Mouse (Mus musculus) limb, embryonic 10.5 days (tissue): ENCODE data around the gene Slc22a12. TPM values are rescaled to one million over a fixed set of nuclear protein-coding genes. Genes with fewer than 3 reads are reported as not detected.

ENCODE experiments used
- DNase-seq: peaks from one replicate; pipeline ENCODE4 v3.0.0-alpha.2; 2017; ENCODE audit warnings: low spot score
- H3K27ac ChIP-seq: fragments of 300-500 bp; sonication (generic); 2 replicates; pipeline ENCODE4 v1.5.1; 2016; ENCODE audit warnings: mild to moderate bottlenecking
- H3K27me3 ChIP-seq: fragments of 300-500 bp; sonication (generic); 2 replicates; pipeline ENCODE4 v1.6.1; 2016; ENCODE audit warnings: low read depth, mild to moderate bottlenecking; ENCODE audit not compliant: poor library complexity, severe bottlenecking
- H3K36me3 ChIP-seq: fragments of 300-500 bp; sonication (generic); 2 replicates; pipeline ENCODE4 v1.6.1; 2016; ENCODE audit warnings: mild to moderate bottlenecking, moderate library complexity
- H3K4me1 ChIP-seq: fragments of 300-500 bp; sonication (generic); 2 replicates; pipeline ENCODE4 v1.6.1; 2016
- H3K4me3 ChIP-seq: fragments of 300-500 bp; sonication (generic); 2 replicates; pipeline ENCODE4 v1.5.1; 2016; ENCODE audit warnings: mild to moderate bottlenecking, moderate library complexity
- H3K9me3 ChIP-seq: fragments of 300-500 bp; sonication (generic); replicated peaks from 2 replicates; pipeline ENCODE4 v1.6.1; 2016; ENCODE audit warnings: mild to moderate bottlenecking
- WGBS: fragments of 180-500 bp; shearing (Covaris S2); methylation state at CpG from one replicate; pipeline ENCODE4 v1.1.7; 2016; 5-methylcytosine and 5-hydroxymethylcytosine counted together
- polyA plus RNA-seq: library from polyadenylated mRNA; unstranded; fragments of >200 nt; fragmentation: Nextera tagmentation; extraction: Ambion mirVana; gene quantifications from 2 replicates; pipeline ENCODE4 v1.2.1, GENCODE M21; 2016

The Slc22a12 gene
- polyA plus RNA-seq, 1 experiment from 2014 or later: not detected

DNA sequence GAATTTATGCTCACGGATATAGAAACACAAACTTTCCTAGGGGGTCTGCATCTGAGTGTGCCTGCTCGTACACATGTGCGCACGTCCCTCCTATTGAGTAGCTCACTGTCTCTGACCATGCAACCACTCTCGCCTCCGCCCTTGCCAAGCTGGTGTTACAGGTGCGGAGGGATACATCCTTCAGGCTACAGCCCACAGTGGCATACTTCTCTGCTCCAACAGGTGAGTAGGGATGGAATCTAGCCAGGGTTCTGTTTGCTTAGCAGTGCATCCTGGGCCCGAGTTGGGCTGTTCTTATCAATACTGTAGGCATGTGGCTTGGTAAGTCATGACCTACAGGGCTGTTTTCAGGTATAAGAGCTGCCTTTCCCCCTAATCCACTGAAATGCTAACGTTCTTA is 16.8 kb downstream of the Slc22a12 start:
- H3K9me3 ChIP-seq: no peaks in the 10 kb centered on the region
- no peak overlapping the region for H3K27ac ChIP-seq
- 94% methylated on average over 9 of the region's 9 CpGs for WGBS
- no peak for DNase-seq
- H3K4me3 ChIP-seq: no peak overlapping the region
- no peaks in the 10 kb centered on the region for H3K36me3 ChIP-seq
- H3K4me1 ChIP-seq: peaks cover 18% of the 10 kb centered on the region
- H3K27me3 ChIP-seq: peaks cover 19% of the 10 kb centered on the region

DNA sequence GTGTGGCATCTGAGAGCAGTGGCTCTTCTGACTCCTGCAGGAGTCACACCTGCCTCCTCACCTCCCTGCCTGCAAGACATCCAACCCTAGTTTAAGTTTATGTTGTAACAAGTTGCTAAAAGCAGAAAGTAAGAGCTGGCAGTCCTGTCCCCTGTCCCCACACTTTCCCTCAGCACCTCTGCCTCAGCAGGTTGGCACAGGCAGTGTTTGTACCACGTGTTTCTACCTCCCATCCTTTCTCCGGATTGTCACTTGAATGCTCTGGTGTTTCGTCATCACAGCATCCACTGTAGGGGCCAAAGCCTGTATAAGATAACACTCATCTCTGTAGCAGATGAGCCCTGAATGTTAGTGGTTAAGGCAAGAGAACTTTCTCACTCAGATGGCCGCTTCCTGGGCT is 17.8 kb downstream of the Slc22a12 start:
- H3K4me3 ChIP-seq: no peak overlapping the region
- 80% methylated on average over 4 of the region's 4 CpGs for WGBS

DNA sequence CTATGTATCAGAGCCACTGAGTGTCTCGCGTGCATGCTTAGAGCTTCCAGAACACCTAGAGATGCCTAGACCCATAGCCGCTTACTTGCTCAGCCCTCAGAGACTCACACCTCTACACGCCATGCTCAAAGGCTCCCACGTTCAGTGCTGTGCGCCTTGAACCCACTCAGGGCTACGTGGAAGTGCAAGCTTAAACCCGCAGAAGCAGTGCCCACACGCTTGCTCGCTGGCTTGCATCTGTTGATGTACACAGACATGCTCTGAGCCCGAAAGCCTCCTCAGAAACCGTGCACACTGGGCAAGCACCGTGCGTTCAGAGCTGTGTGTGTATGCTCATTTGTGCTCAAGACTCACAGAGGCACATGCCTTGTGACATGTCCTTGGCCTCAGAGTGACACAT is 20.5 kb downstream of the Slc22a12 start:
- no peak overlapping the region for H3K27ac ChIP-seq
- DNase-seq: no peak
- peaks cover 14% of the 10 kb centered on the region for H3K4me1 ChIP-seq
- H3K27me3 ChIP-seq: no peaks in the 10 kb centered on the region
- no peaks in the 10 kb centered on the region for H3K9me3 ChIP-seq
- no peak overlapping the region for H3K4me3 ChIP-seq
- H3K36me3 ChIP-seq: no peaks in the 10 kb centered on the region
- 94% methylated on average over 14 of the region's 14 CpGs for WGBS

More for the DNA sequence above, 17.8 kb downstream of the Slc22a12 start:
- Histone ChIP-seq H3K4me1 (peaks cover 11% of the 10 kb centered on the region), H3K27me3 (peaks cover 11% of the 10 kb centered on the region), H3K36me3 (no peaks in the 10 kb centered on the region), H3K27ac (no peak overlapping the region), H3K9me3 (no peaks in the 10 kb centered on the region)
- DNase-seq: no peak

DNA sequence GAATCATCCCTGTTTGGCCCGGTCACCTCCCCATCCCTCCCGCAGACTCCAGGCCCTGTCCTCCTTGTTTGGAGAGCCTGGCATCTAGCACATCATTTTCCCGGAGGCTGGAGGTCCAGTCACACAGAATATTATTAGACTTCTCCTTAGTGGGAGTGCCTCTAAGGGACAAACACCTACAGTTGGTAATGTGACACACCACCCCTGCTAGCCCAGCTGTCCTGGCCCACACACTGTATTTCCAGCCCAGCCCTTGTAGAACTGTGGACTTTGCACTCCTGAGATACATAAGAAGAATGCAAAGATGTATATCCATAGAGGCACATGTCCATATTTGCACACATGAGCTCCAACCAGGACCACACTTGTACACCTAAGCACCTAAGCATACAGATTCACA is 21.2 kb downstream of the Slc22a12 start:
- Histone ChIP-seq H3K4me1 (peaks cover 14% of the 10 kb centered on the region), H3K27me3 (no peaks in the 10 kb centered on the region), H3K27ac (no peak overlapping the region), H3K36me3 (no peaks in the 10 kb centered on the region), H3K4me3 (no peak overlapping the region), H3K9me3 (no peaks in the 10 kb centered on the region)
- DNase-seq: no peak
- 81% methylated on average over 3 of the region's 3 CpGs for WGBS

DNA sequence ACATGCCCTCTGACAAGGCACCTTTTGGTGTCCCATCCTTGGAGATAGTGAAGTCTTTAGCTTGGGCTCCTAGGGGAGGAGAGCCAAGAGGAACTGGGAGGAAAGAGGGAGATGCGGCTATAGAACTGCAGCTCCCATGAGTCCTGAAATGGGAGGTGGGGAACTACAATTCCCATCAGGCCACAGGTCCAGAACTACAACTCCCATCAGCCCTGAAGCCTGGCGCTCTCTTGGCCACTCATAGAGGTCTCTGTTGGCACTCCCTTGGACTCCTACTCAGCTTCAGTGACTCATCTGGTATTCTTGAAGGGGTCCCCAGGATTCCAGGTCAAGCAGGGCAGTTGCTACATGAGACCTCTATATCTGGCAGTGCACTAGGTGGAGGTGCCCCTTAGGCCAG is 23.3 kb downstream of the Slc22a12 start:
- no peaks in the 10 kb centered on the region for H3K36me3 ChIP-seq
- no peaks in the 10 kb centered on the region for H3K9me3 ChIP-seq
- H3K27me3 ChIP-seq: peaks cover 4% of the 10 kb centered on the region
- H3K4me3 ChIP-seq: no peak overlapping the region
- DNase-seq: no peak
- peaks cover 24% of the 10 kb centered on the region for H3K4me1 ChIP-seq
- H3K27ac ChIP-seq: no peak overlapping the region
- WGBS: 59% methylated on average over 2 of the region's 2 CpGs

DNA sequence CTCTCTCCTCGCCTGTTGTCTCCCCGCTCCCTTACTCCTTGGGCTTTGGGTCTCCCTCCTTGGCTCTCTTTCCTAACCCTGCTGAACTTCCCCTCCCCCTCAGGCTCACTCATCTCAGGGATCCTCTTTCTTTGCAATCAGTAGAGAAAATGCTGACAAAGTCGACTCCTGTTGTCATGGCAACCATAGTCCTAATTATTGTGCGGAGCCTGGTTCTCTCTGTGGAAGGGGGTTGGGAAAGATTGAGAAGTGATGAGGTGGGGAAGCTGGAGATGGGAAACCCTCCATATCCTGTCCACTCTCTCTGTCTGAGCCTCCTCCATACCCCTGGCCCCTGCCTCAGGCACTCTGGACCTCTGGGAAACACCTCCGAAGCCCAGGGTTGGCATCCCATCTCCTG is 24.2 kb downstream of the Slc22a12 start:
- DNase-seq: no peak
- 58% methylated on average over 5 of the region's 5 CpGs for WGBS
- H3K4me1 ChIP-seq: peaks cover 33% of the 10 kb centered on the region
- no peaks in the 10 kb centered on the region for H3K36me3 ChIP-seq
- H3K27me3 ChIP-seq: peaks cover 13% of the 10 kb centered on the region
- H3K27ac ChIP-seq: no peak overlapping the region
- no peaks in the 10 kb centered on the region for H3K9me3 ChIP-seq
- no peak overlapping the region for H3K4me3 ChIP-seq

DNA sequence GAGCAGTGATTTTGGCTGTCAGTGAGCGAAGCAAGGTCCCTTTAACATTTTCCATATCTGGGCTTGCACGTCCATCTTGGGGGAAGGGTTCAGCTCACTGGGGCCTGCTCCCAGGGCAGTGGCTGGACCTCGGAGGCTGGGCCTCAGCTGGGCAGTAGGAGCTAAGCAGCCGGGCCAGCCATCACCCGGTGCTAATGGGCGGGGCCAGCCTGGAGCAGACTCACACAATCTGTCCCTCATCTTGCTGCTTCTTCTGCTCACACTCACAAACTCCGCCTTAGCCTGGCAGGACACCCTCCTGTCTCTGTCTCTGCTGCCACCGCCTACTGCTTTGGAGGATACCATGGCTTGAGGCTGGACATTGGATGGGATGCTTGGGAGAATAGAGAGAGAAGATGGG is 26.7 kb downstream of the Slc22a12 start:
- H3K4me1 ChIP-seq: peaks cover 41% of the 10 kb centered on the region
- H3K27me3 ChIP-seq: peaks cover 37% of the 10 kb centered on the region
- no peaks in the 10 kb centered on the region for H3K9me3 ChIP-seq
- DNase-seq: no peak
- H3K4me3 ChIP-seq: no peak overlapping the region
- H3K36me3 ChIP-seq: no peaks in the 10 kb centered on the region
- WGBS: 60% methylated on average over 8 of the region's 8 CpGs
- no peak overlapping the region for H3K27ac ChIP-seq

DNA sequence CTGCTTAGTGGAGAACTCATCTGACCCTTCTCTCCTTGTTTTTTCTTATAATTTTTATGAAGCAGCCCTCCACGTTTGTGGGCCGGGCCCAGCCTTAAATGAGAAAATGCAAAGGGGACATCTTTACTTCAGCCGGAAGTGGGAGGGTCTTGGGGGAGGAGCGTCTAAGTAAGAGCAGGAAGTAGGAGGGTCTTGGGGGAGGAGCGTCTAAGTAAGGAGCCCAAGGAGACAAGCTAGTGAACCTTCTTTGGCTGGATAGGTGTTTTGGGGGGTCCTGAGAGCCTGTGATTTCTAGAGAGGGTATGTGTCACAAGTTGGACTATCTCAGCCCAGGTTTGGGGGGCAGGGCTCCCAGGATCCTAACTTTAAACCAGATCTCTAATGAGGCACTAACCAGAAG is 27.4 kb downstream of the Slc22a12 start:
- no peaks in the 10 kb centered on the region for H3K36me3 ChIP-seq
- H3K4me1 ChIP-seq: peaks cover 41% of the 10 kb centered on the region
- WGBS: 68% methylated on average over 5 of the region's 5 CpGs
- no peak for DNase-seq
- H3K27ac ChIP-seq: no peak overlapping the region
- no peaks in the 10 kb centered on the region for H3K9me3 ChIP-seq
- no peak overlapping the region for H3K4me3 ChIP-seq
- H3K27me3 ChIP-seq: peaks cover 44% of the 10 kb centered on the region

DNA sequence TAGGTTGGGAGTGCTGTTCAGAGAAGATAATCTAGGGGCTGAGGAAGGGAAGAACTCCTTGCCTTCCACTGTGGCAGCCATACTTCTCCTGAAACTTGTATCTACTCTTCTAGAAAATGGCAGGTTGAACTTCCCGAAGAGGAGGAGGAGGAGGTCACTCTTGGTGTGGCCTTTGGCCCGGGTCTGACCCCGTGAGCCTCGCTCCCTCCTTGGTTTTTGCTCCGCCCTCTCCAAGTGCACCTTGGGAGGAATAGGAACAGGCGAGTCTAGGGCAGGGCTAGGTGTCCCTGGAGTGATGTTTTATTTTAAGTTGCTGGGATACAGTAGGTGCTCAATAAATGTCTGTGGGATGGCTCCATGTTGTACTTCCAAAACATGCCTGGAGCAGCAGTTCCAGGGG is 27.9 kb downstream of the Slc22a12 start:
- no peaks in the 10 kb centered on the region for H3K36me3 ChIP-seq
- H3K27ac ChIP-seq: no peak overlapping the region
- 60% methylated on average over 6 of the region's 6 CpGs for WGBS
- H3K4me1 ChIP-seq: peaks cover 41% of the 10 kb centered on the region
- H3K9me3 ChIP-seq: no peaks in the 10 kb centered on the region
- DNase-seq: no peak
- H3K4me3 ChIP-seq: no peak overlapping the region
- H3K27me3 ChIP-seq: peaks cover 49% of the 10 kb centered on the region

DNA sequence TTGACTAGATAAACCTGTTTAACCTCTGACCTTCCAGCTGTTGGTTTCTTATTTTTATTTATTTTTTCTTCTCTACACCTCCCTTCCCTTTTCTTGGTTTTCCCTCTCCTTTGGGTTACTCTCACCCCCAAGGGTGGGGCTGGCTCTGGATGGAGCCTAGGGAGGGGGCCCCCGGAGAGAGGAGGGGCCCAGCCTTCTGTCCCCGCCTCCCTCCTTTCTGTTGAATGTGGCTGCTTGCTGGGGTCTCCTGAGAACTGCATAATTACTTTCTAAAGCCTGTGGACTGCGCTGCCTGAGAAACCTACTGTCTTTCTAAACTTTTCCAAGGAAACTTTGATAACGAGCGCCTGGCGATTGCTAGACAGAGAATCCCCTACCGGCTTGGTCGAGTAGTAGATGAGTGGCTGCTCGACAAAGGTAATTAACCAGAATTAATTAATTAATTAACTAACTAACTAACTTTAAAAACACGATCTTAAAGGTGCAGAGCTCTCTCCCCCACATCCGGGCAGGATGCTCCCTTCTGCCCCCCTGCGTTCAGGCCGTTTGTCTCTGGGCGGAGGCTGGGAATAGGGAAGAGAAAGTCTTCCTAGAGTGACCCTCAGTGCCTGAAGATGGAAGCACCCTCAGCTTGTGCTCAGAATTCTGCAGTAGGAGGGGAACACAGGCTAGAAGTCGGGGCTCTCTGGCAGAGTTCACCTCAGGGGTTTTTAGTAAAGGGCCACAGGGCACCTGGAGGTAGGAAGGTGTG is 29.3 kb downstream of the Slc22a12 start:
- WGBS: 5% methylated on average over 15 of the region's 15 CpGs
- DNase-seq: no peak
- peaks cover 58% of the 10 kb centered on the region for H3K27me3 ChIP-seq
- no peak overlapping the region for H3K27ac ChIP-seq
- no peaks in the 10 kb centered on the region for H3K9me3 ChIP-seq
- no peaks in the 10 kb centered on the region for H3K36me3 ChIP-seq
- H3K4me3 ChIP-seq: no peak overlapping the region
- H3K4me1 ChIP-seq: peaks cover 32% of the 10 kb centered on the region

DNA sequence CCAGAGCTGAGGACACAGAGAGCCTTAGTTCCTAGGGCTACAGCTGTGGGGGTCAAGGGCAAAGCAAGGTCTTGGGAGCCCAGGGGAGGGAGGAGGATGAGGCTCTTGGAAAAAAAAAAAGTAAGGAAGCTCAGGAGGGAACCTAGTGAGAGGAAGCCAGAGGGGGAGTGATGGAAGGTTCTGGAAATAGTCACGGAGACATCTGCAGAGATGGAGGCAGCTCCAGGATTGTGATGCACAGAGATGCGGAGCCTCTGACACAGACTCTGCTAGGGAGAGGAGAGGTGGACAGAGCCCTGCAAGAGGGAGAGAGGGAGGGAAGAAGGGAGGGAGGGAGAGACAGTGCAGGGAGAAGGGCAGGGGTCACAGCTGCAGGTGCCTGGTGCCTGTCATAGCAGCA is 32.3 kb downstream of the Slc22a12 start:
- Histone ChIP-seq H3K27ac (no peak overlapping the region), H3K4me1 (peaks cover 23% of the 10 kb centered on the region), H3K36me3 (no peaks in the 10 kb centered on the region), H3K4me3 (no peak overlapping the region), H3K9me3 (no peaks in the 10 kb centered on the region), H3K27me3 (peaks cover 87% of the 10 kb centered on the region)
- no peak for DNase-seq
- WGBS: 82% methylated on average over 2 of the region's 2 CpGs

DNA sequence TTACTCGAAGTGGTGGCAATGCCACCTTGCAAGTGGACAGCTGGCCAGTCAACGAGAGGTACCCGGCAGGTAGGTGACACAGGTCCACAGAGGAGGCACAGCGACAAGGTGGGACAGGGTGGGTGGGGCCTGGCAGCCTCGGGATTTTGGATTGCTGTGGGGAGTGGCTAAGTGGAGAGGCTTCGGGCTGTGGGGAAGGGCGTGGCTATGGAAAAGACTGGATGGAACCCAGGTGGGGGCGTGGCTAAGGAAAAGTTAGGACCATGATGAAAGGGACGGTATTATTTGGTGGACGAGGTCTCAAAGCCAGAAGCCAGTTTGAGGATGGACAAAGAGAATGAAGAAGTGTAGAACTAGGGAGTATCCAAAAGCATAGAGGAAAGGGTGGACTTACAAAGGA is 33.0 kb downstream of the Slc22a12 start:
- Histone ChIP-seq H3K9me3 (no peaks in the 10 kb centered on the region), H3K4me1 (peaks cover 21% of the 10 kb centered on the region), H3K36me3 (no peaks in the 10 kb centered on the region), H3K4me3 (no peak overlapping the region), H3K27me3 (peaks cover 94% of the 10 kb centered on the region), H3K27ac (no peak overlapping the region)
- 71% methylated on average over 10 of the region's 10 CpGs for WGBS
- DNase-seq: no peak

DNA sequence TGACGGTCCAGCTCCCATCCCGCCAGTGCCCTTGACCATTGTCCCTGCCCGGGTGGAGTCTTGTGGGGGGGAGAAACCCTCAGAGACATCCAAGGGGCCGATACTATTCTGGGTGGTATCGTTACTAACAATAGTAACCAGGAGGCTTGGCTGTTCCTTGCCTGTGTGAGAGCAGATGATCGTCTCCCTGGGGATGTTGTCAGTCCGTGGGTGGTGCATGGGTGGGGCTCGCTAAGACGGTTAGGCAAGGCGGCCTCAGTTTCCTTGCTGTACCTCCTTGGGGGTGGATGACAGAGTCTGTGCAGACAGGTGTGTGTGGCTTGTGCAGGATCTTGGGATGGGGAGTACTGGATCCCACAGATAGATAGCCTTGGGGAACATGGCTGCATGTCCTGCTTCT is 35.4 kb downstream of the Slc22a12 start:
- peaks cover 94% of the 10 kb centered on the region for H3K27me3 ChIP-seq
- H3K4me1 ChIP-seq: peaks cover 7% of the 10 kb centered on the region
- DNase-seq: no peak
- no peaks in the 10 kb centered on the region for H3K36me3 ChIP-seq
- 56% methylated on average over 10 of the region's 10 CpGs for WGBS
- H3K27ac ChIP-seq: no peak overlapping the region
- H3K4me3 ChIP-seq: no peak overlapping the region
- H3K9me3 ChIP-seq: no peaks in the 10 kb centered on the region

DNA sequence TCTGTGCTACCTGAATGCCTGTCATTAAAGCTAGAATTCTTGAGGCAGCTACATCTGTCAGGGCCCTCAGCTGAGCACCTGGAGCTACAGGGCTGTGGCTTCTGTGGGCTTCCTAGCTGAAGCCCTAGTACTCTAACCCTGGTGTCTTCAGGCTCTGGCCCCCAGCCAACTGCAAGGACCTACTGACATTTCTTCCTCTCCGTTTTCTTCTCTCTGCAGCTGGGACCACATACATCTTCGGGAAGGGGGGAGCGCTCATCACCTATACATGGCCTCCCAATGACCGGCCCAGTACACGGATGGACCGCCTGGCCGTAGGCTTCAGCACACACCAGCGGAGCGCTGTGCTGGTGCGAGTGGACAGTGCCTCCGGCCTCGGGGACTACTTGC is 38.2 kb downstream of the Slc22a12 start:
- Histone ChIP-seq H3K27ac (no peak overlapping the region), H3K9me3 (no peaks in the 10 kb centered on the region), H3K4me1 (peaks cover 16% of the 10 kb centered on the region), H3K4me3 (no peak overlapping the region), H3K36me3 (no peaks in the 10 kb centered on the region), H3K27me3 (peaks cover 94% of the 10 kb centered on the region)
- 93% methylated on average over 12 of the region's 12 CpGs for whole genome bisulfite sequencing
- DNase-seq: no peak
